Mouse (Mus musculus) ES-Bruce4 (cell line): ENCODE measurements around the gene Herc6.

Experiments
- CTCF ChIP-seq: IDR thresholded peaks from one replicate; pipeline ENCODE4 v1.8.1; 2011; ENCODE audit warnings: low read depth, low read length
- POLR2A ChIP-seq: IDR thresholded peaks from one replicate; pipeline ENCODE4 v1.8.1; 2011; ENCODE audit warnings: low read length; ENCODE audit not compliant: insufficient read depth

GRCm38 (mm10) chr6:57567630-57568029, 13.2 kb upstream of the Herc6 start:
- TF ChIP-seq POLR2A (no peak), CTCF (no peak)
